Mouse (Mus musculus): Measurements from ENCODE around the gene Lrrn4. TPM values are rescaled to one million over a fixed set of nuclear protein-coding genes. Genes with fewer than 3 reads are reported as not detected.

Gene Lrrn4
- total RNA-seq, 2 experiments from 2014 or later: 0.16 to 0.23 TPM

GRCm38 (mm10) chr2:132871663-132872062 lies 9.0 kb downstream of the Lrrn4 start:
- DNase-seq (ENCODE audit: low spot score in 2 of 2): no peak

GRCm38 (mm10) chr2:132870286-132870685 lies 10.4 kb downstream of the Lrrn4 start:
- no peak for DNase-seq (ENCODE audit: low spot score in 2 of 2)

- DNase-seq (ENCODE audit: low spot score in 2 of 2): no peak
These were observed 11.0 kb downstream of the Lrrn4 start for GRCm38 (mm10) chr2:132869682-132870081.

- DNase-seq (ENCODE audit: low spot score in 2 of 2): no peak
These were observed 13.2 kb downstream of the Lrrn4 start for GRCm38 (mm10) chr2:132867521-132867920.

GRCm38 (mm10) chr2:132863325-132863724 lies 17.4 kb downstream of the Lrrn4 start:
- no peak for DNase-seq (ENCODE audit: low spot score in 2 of 2)

- DNase-seq (ENCODE audit: low spot score in 2 of 2): no peak
These were observed 19.2 kb downstream of the Lrrn4 start for GRCm38 (mm10) chr2:132861456-132861855.

GRCm38 (mm10) chr2:132860435-132860834 lies 20.3 kb downstream of the Lrrn4 start:
- no peak for DNase-seq (ENCODE audit: low spot score in 2 of 2)

- no peak for DNase-seq (ENCODE audit: low spot score in 2 of 2)
These were observed 24.4 kb downstream of the Lrrn4 start for GRCm38 (mm10) chr2:132856333-132856732.

GRCm38 (mm10) chr2:132853051-132853450 lies 27.6 kb downstream of the Lrrn4 start:
- no peak for DNase-seq (ENCODE audit: low spot score in 2 of 2)

GRCm38 (mm10) chr2:132849141-132849540 lies 31.6 kb downstream of the Lrrn4 start:
- DNase-seq (ENCODE audit: low spot score in 2 of 2): no peak

GRCm38 (mm10) chr2:132848361-132848760 lies 32.3 kb downstream of the Lrrn4 start:
- DNase-seq (ENCODE audit: low spot score in 2 of 2): no peak

GRCm38 (mm10) chr2:132847581-132847980 lies 33.1 kb downstream of the Lrrn4 start:
- DNase-seq (ENCODE audit: low spot score in 2 of 2): no peak

GRCm38 (mm10) chr2:132846407-132847358 lies 34.0 kb downstream of the Lrrn4 start, which contains the start of gene Crls1:
Gene Crls1 (plus strand): TSS chr2:132846666.
- peak; percentile 96 to 97 for DNase-seq (ENCODE audit: low spot score in 2 of 2)

- no peak for DNase-seq (ENCODE audit: low spot score in 2 of 2)
These were observed 39.6 kb downstream of the Lrrn4 start for GRCm38 (mm10) chr2:132841071-132841470.

Other genes with a start within 250 kb of the Lrrn4 start
- 1 to 10 TPM; 7.9 to 8.7 TPM for gene Shld1, start 194.0 kb downstream of the Lrrn4 start, total RNA-seq (2021)
- gene Chgb, start 99.6 kb downstream of the Lrrn4 start, total RNA-seq (2021): 100 to 1,000 TPM; 266 to 279 TPM
- 10 to 100 TPM; 23.8 to 26.6 TPM for gene Trmt6, start 64.8 kb downstream of the Lrrn4 start, total RNA-seq (2021)
- 1 to 10 TPM; 4.6 to 4.9 TPM for gene Mcm8, start 64.8 kb downstream of the Lrrn4 start, total RNA-seq (2021)
- 10 to 100 TPM; 30.4 to 31.2 TPM for gene Crls1, start 34.2 kb downstream of the Lrrn4 start, total RNA-seq (2021)
- 1 to 10 TPM in 1 of 2 experiments, under 1 TPM in 1; 0.56 to 1.5 TPM for gene Fermt1, start 65.0 kb upstream of the Lrrn4 start, total RNA-seq (2021)

All from left cerebral cortex, adult 18-20 months (tissue).